Mouse (Mus musculus) erythroblast, embryonic 14.5 days (primary cell): ENCODE measurements around the gene Gapvd1.
A peak's percentile ranks its signal among the peaks of the same experiment; 100 is the strongest.

Experiments
- GATA1 ChIP-seq: IDR thresholded peaks from 2 replicates; pipeline ENCODE4 v1.6.1; 2012; ENCODE audit warnings: low read length, inconsistent platforms, mixed read lengths
- TAL1 ChIP-seq: IDR thresholded peaks from 3 replicates; pipeline ENCODE4 v1.6.1; 2012; ENCODE audit warnings: low read length, inconsistent platforms, mixed read lengths

DNA sequence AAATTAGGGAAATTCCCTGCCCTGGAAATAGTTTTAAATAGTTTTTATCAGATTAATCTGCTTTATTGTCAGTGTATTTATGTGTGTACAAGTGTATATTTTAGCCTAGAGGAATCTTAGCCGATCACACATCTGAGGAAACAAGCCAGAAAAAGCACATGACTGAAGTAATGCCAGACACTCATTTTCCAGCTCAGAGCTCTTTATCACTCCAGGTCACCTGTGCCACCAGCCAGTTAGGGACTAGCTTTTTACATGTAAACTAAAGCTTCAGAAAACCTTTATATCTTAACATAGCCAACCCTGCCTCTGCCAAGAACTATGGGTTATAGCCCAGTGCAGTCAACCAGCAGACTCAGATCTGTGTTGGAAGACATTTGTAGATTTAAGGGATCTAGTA, 49.8 kb upstream of the Gapvd1 start:
- TF ChIP-seq TAL1 (peak; percentile 69), GATA1 (peak; percentile 62)
